Mouse (Mus musculus) E14TG2a.4 (cell line): ENCODE data around the gene Gm13277.
"Not testable (repeated sequence)": the region's sequence is repeated elsewhere in the genome, so short reads cannot be mapped to it uniquely, and the experiment has no call there.

Experiments used
- CTCF ChIP-seq: conservative IDR thresholded peaks from 2 replicates; pipeline ENCODE4 v1.5.1; 2014; ENCODE audit warnings: low read length
- NANOG ChIP-seq: IDR thresholded peaks from 2 replicates; pipeline ENCODE4 v1.6.1; 2014; ENCODE audit warnings: borderline replicate concordance, low read length, mixed read lengths

DNA sequence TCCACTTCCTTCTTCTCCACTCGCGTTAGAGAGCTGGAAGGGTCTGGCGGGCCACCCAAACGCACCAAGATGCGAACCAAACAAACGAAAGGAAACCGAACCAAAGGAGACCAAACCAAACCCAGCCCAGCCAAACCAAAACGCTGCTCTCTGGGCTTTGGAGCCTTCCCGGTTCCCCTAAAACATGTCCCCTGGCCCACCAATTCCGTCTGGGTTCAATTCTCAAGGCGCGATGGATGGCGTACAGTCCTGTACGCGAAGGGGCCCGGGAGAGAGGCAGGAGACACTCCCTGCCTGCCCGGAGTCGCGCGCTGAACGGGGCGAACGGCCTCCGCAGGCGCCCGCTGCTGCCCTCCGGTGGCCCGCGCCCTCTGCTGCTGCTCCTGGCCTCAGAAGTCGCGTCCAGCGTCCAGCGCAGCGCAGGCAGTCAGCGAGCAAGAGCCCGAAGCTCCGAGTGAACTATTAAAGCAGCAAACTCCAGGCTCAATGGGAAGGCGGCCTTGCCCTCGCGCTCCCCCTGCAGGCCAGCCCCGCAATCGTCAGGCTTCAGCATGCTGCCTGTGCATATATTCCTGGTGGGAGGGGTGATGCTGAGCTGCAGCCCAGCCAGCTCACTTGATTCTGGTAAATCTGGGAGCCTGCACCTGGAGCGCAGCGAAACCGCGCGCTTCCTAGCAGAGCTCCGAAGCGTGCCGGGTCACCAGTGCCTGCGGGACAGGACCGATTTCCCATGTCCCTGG, 5.7 kb downstream of the Gm13277 start, which contains the start of gene Gm13275:
- not testable (repeated sequence) for TF ChIP-seq CTCF, NANOG
